Mouse (Mus musculus): ENCODE data around the gene Ky.
A peak's percentile ranks its signal among the peaks of the same experiment; 100 is the strongest.

The Ky gene

DNA sequence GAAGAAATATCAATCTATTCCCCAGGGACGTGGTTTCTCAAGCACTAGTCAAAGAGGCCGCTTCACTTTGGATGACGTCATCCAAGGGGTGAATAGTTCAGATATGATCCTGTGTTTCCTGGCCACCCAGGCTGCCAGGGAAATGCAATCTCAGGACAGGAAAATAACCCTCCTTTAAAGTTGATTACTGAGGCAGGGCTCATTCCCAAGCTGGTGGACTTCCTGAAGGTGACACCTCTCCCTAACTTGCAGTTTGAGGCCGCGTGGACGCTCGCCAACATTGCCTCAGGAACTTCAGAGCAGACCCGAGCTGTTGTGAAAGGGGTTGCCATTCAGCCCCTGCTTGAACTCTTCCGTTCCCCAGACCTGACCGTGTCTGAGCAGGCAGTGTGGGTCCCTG, 46.2 kb downstream of the Ky start:
- DNase-seq (ENCODE audit: low spot score) = peak; percentile 9

DNA sequence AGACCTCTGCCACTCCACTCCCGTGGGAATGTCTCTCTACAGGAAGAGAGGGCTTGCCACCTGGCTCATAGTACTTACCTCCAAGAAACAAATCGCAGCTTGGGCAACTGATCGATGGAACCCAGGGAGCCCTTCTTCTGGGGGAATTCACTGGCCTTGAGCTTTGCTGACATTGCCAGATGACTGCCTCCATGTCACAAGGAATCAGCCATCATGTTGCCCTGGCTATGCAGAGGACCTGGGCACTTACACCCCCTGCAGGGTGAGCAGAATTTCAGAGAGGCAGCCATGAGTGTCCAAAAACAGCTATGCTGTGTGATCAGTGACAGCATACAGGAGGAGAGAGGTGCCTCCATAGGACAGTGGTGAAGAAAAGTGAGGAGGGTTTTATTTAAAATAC, 48.2 kb downstream of the Ky start:
- DNase-seq (ENCODE audit: low spot score) = no peak

DNA sequence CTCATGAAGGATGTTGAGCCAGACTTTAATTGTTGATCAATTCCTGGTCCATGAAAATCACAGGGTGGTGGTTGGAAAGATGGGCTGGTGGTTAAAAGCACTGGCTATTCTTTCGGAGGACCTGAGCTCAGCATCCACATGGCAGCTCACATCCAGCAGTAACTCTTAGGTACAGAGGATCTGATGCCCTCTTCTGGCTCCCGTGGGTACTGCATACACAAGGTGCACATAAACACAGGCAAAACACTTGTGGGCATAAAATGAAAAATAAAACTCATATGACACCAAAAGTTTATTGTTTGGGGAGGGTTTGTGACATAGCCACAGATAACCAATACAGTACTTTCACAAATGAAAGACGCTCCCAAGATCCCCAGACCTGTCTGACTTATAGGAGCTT, 52.9 kb downstream of the Ky start:
- DNase-seq (ENCODE audit: low spot score) = no peak

DNA sequence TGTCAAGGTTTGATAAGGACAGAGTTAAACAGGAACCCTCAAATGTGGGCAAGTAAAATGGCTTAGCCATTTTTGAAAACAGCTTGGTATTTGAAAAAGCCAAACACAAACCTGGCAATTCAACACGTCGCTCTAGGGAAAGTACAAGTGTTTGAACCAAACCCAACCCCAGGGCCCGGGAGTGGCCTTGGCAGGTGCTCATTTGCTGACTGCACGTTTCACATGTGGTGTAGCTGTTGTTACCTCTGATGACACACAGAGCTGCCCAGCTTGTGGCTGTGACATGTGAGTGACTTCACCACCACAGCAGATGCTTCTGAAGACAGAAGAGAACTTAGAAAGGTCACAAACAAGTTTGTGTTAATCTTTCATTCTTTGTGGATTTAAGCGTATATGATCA, 67.3 kb downstream of the Ky start:
- no peak for DNase-seq (ENCODE audit: low spot score)

DNA sequence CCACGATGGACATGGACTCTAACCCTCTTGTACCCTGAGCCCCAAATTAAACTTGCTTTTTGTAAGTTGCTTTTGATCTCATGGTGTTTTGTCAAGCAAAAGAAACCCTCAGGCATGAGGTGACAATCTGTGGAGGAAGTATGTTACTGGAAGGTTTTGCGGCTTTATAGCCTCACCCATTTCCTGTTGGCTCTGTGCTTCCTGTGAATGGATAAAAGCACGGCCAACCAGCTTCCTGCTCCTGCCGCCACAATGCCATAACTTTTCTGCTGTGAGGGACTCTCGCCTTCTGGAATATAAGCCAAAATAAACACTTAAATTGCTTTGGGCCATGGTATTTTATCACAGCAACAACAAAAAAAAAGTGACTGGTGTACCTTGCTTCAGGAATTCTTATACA, 71.9 kb downstream of the Ky start:
- no peak for DNase-seq (ENCODE audit: low spot score)

DNA sequence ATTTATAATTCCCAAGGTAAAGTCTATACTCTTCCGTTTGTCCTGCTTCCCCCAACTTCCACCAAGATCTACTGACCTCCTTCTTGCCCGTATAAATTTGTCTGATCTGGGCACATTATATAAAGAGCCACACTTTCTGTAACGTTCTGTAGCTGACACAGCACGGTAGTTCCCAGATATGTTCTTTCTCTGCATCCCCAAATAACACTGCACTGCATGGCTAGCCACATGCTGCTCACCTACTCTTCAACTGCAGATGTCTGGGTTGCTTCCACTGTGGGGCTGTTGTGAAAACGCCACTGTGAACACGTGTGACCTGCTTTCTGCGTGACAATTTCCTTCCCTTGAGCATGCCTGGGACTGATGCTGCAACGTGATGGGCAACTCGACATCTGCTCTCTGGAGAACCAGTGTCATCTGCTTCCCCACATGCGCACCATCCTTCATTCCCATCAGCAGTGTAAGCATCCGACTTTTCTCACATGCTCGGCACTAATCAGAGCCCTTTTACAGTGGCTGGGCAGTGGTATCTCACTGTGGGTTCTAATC, 76.4 kb downstream of the Ky start:
- no peak for DNase-seq (ENCODE audit: low spot score)

DNA sequence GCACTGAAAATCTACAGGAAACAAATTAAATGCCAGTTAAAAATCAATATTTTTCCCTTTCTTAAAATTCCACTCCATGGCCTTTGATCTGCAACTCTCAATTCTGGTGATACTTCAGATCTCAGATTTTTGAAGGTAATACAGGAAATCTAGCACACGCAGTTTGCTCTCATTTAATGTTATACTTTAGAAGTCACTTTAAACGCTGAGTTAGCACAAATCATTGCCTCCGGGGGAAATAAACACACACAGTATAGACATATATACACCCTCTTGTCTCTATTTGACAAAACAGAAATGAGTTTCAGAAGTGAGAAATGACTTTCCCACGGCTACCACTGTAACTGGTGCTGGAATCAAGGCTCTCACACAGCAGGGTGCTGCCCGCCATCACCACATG, 81.8 kb downstream of the Ky start:
- no peak for DNase-seq (ENCODE audit: low spot score)

DNA sequence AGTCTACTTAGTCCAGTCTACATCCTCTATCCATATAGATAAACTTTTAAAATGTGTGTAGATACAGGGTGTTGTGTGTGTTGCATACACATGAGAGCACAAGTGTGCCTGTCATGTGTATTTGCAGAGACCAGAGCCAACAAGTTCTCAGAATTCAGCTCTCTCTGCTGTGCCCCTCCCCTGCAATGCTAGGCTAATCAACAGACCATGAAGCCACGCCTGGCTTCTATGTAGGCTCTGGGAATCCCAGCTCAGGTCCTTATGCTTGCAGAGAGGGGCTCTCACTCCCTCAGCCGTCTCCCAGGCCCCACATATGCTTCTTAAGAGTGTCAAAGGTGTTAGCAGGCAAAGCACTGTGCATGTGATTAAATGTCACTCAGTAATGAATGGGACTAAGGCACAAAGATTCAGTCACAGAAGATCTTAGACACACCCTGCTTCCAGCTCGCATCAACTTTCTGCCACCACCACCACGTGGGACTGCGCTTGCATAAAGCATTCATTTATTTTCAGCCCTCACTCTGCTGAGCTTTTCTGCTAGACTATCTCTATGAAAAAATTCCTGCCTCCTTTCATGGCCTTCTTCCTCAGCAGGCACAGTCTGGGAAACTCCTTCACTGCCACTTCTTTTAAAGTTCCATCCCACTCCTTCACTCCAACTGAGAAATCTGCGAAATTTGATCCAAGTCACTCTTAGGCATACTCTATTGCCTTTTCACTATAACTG, 89.3 kb downstream of the Ky start:
- DNase-seq (ENCODE audit: low spot score) = no peak
